In genomic region chr17:84956931-84957486, GRCm38 (mm10) we compare ENCODE assay signal across 8 mouse cellular contexts. TPM values are rescaled to one million over a fixed set of nuclear protein-coding genes. Genes with fewer than 3 reads are reported as not detected.
DNase-seq lines count a peak whose midpoint lies in the region; ATAC-seq and TF ChIP-seq lines count a peak whose summit lies in the region.

No protein-coding gene starts in this region.

- H3K4me3 ChIP-seq in forebrain, embryonic 13.5 days, result peak overlapping the region; percentile 50
- H3K4me3 ChIP-seq in lung, postnatal 0 days (ENCODE audit: low read depth, low read length), result peak overlapping the region; percentile 43

- DNase-seq in MEL-GATA-1-ER (ENCODE audit: extremely low read depth, low read depth), result peak; percentile 92
- DNase-seq in cerebellum, adult 11 months, result peak; percentile 90
- peak; percentile 90 for DNase-seq in heart, postnatal 25 days (ENCODE audit: low spot score)
- DNase-seq in layer of hippocampus, adult 9-11 months, result peak; percentile 96
- peak; percentile 98 for DNase-seq in lung, postnatal 0 days (ENCODE audit: low spot score)
- DNase-seq in ovary, postnatal 10 days (ENCODE audit: low spot score), result peak; percentile 76
- peak; percentile 96 for DNase-seq in thymus, postnatal 0 days (ENCODE audit: low spot score)

- H3K9ac ChIP-seq in forebrain, embryonic 13.5 days, result peak overlapping the region; percentile 61
- peak overlapping the region; percentile 32; the same call in 1 of the 2 replicates for H3K9ac ChIP-seq in lung, postnatal 0 days (replicated peaks; ENCODE audit: low read depth)

- H3K9me3 ChIP-seq in forebrain, embryonic 13.5 days (replicated peaks), result no peaks in the 10 kb centered on the region
- no peaks in the 10 kb centered on the region for H3K9me3 ChIP-seq in lung, postnatal 0 days (ENCODE audit: low read length)

- no peaks in the 10 kb centered on the region for H3K27me3 ChIP-seq in forebrain, embryonic 13.5 days
- no peaks in the 10 kb centered on the region for H3K27me3 ChIP-seq in lung, postnatal 0 days (replicated peaks; ENCODE audit: insufficient read depth, low read length)

- intact Hi-C loops in heart, postnatal 25 days (cut with DNase I), result loop anchor here (5.0 to 10.0 kb wide), 4 partner anchors 65 to 162 kb away; partner anchors contain the start of genes Camkmt, Lrpprc and Prepl

- peak overlapping the region; percentile 68 for H3K4me2 ChIP-seq in forebrain, embryonic 13.5 days
- H3K4me2 ChIP-seq in lung, postnatal 0 days (replicated peaks; ENCODE audit: low read depth, low read length), result peak overlapping the region; percentile 62

- peak; percentile 31; the same call in 1 of the 2 replicates for TF ChIP-seq CTCF in lung, postnatal 0 days (IDR thresholded peaks at IDR 0.05)

- H3K4me1 ChIP-seq in forebrain, embryonic 13.5 days, result peaks cover 29% of the 10 kb centered on the region
- H3K4me1 ChIP-seq in lung, postnatal 0 days (ENCODE audit: insufficient read depth, low read depth, low read length), result peaks cover 10% of the 10 kb centered on the region

- ATAC-seq in forebrain, embryonic 13.5 days, result peak; percentile 89
- ATAC-seq in lung, postnatal 0 days, result peak; percentile 78

- under 1% methylated on average over 24 of the region's 24 CpGs for WGBS in forebrain, embryonic 13.5 days
- under 1% methylated on average over 24 of the region's 24 CpGs for WGBS in lung, postnatal 0 days

- no peaks in the 10 kb centered on the region for H3K36me3 ChIP-seq in forebrain, embryonic 13.5 days (ENCODE audit: poor library complexity, severe bottlenecking)
- no peaks in the 10 kb centered on the region for H3K36me3 ChIP-seq in lung, postnatal 0 days (ENCODE audit: insufficient read depth, low read length)

- peak; percentile 64 for TF ChIP-seq EP300 in lung, postnatal 0 days (IDR thresholded peaks at IDR 0.05)

- peak overlapping the region; percentile 94 for H3K27ac ChIP-seq in forebrain, embryonic 13.5 days
- peak overlapping the region; percentile 95 for H3K27ac ChIP-seq in lung, postnatal 0 days (ENCODE audit: low read length)

RNA-seq across cellular contexts. Expression of gene Ppm1b, which starts 0.5 kb away (rescaled TPM):
- 88.8 and 90.4 TPM in 2 replicates for polyA plus RNA-seq in forebrain, embryonic 13.5 days (2015; fragmentation: Nextera tagmentation; extraction: Ambion mirVana)
- total RNA-seq in heart, postnatal 25 days (2021), result 100 to 1,000 TPM; 116 to 119 TPM
- 51.5 and 55.4 TPM in 2 replicates for polyA plus RNA-seq in lung, postnatal 0 days (2015; fragmentation: Nextera tagmentation; extraction: Ambion mirVana)
- 61.0 and 72.9 TPM in 2 replicates for polyA plus RNA-seq in thymus, postnatal 0 days (2015; fragmentation: Nextera tagmentation; extraction: Ambion mirVana)

Comparison
In these comparisons a context has a peak if more than half of its experiments do, and no peak if none do; other contexts are left out.
1. Peak in every context shown above with its lines: DNase-seq, ATAC-seq, H3K4me3 ChIP-seq and H3K27ac ChIP-seq.